Mouse (Mus musculus): ENCODE data around the gene Grin2a. TPM values are rescaled to one million over a fixed set of nuclear protein-coding genes. Genes with fewer than 3 reads are reported as not detected.

Gene Grin2a
- polyA plus RNA-seq (2015; fragmentation: Nextera tagmentation; extraction: Ambion mirVana): 1.3 and 2.2 TPM in 2 replicates

GRCm38 (mm10) chr16:9994951-9995813, at the start of gene Grin2a:
Grin2a (minus strand) TSS chr16:9995560.
- H3K27ac ChIP-seq: no peak within 1 kb of the TSS
- H3K4me3 ChIP-seq: peak within 1 kb of the TSS; percentile 46
- H3K36me3 ChIP-seq (ENCODE audit: poor library complexity, severe bottlenecking): no peaks in the 10 kb centered on the region
- under 1% methylated on average over 68 of the region's 69 CpGs for WGBS
- ATAC-seq: no peak
- H3K4me2 ChIP-seq: peak within 1 kb of the TSS; percentile 74
- peak within 1 kb of the TSS; percentile 43 for H3K9ac ChIP-seq
- peaks cover 66% of the 10 kb centered on the region for H3K27me3 ChIP-seq
- peaks cover 29% of the 10 kb centered on the region for H3K4me1 ChIP-seq
- H3K9me3 ChIP-seq (replicated peaks): no peaks in the 10 kb centered on the region

GRCm38 (mm10) chr16:10035582-10036215, 40.3 kb upstream of the Grin2a start:
- H3K4me1 ChIP-seq: no peaks in the 10 kb centered on the region
- no peak overlapping the region for H3K4me3 ChIP-seq
- no peaks in the 10 kb centered on the region for H3K27me3 ChIP-seq
- 84% methylated on average over 7 of the region's 7 CpGs for WGBS
- no peak overlapping the region for H3K4me2 ChIP-seq
- no peaks in the 10 kb centered on the region for H3K36me3 ChIP-seq (ENCODE audit: poor library complexity, severe bottlenecking)
- ATAC-seq: no peak
- H3K9me3 ChIP-seq (replicated peaks): no peaks in the 10 kb centered on the region
- H3K9ac ChIP-seq: no peak overlapping the region
- H3K27ac ChIP-seq: no peak overlapping the region

- WGBS: 86% methylated on average over 4 of the region's 4 CpGs
- no peak for ATAC-seq
- no peaks in the 10 kb centered on the region for H3K9me3 ChIP-seq (replicated peaks)
These were observed 38.1 kb upstream of the Grin2a start for GRCm38 (mm10) chr16:10033416-10033979.

GRCm38 (mm10) chr16:10031891-10032290, 36.5 kb upstream of the Grin2a start:
- no peak overlapping the region for H3K27ac ChIP-seq
- no peak overlapping the region for H3K9ac ChIP-seq
- H3K36me3 ChIP-seq (ENCODE audit: poor library complexity, severe bottlenecking): no peaks in the 10 kb centered on the region
- H3K4me1 ChIP-seq: no peaks in the 10 kb centered on the region
- no peaks in the 10 kb centered on the region for H3K9me3 ChIP-seq (replicated peaks)
- H3K4me2 ChIP-seq: no peak overlapping the region
- no peak for ATAC-seq
- no peaks in the 10 kb centered on the region for H3K27me3 ChIP-seq
- no peak overlapping the region for H3K4me3 ChIP-seq

More at GRCm38 (mm10) chr16:10033416-10033979, 38.1 kb upstream of the Grin2a start:
- Histone ChIP-seq H3K9ac (no peak overlapping the region), H3K36me3 (ENCODE audit: poor library complexity, severe bottlenecking) (no peaks in the 10 kb centered on the region), H3K27ac (no peak overlapping the region), H3K4me3 (no peak overlapping the region), H3K4me2 (no peak overlapping the region), H3K27me3 (no peaks in the 10 kb centered on the region), H3K4me1 (no peaks in the 10 kb centered on the region)

GRCm38 (mm10) chr16:10026741-10027140, 31.4 kb upstream of the Grin2a start:
- no peaks in the 10 kb centered on the region for H3K4me1 ChIP-seq
- no peaks in the 10 kb centered on the region for H3K9me3 ChIP-seq (replicated peaks)
- no peak overlapping the region for H3K4me2 ChIP-seq
- no peak overlapping the region for H3K9ac ChIP-seq
- H3K27me3 ChIP-seq: no peaks in the 10 kb centered on the region
- no peak for ATAC-seq
- WGBS: 82% methylated on average over 6 of the region's 6 CpGs
- H3K27ac ChIP-seq: no peak overlapping the region
- H3K36me3 ChIP-seq (ENCODE audit: poor library complexity, severe bottlenecking): no peaks in the 10 kb centered on the region
- no peak overlapping the region for H3K4me3 ChIP-seq

- Histone ChIP-seq H3K36me3 (ENCODE audit: poor library complexity, severe bottlenecking) (no peaks in the 10 kb centered on the region), H3K4me2 (no peak overlapping the region), H3K27me3 (no peaks in the 10 kb centered on the region), H3K4me3 (no peak overlapping the region), H3K4me1 (no peaks in the 10 kb centered on the region), H3K27ac (no peak overlapping the region), H3K9ac (no peak overlapping the region), H3K9me3 (replicated peaks) (0 out of 2 replicates have a peak, but pooled peaks cover 5% of the 10 kb centered on the region)
- no peak for ATAC-seq
- WGBS: 77% methylated on average over 1 of the region's 1 CpGs
These were observed 14.4 kb upstream of the Grin2a start for GRCm38 (mm10) chr16:10009743-10010142.

GRCm38 (mm10) chr16:10005606-10006005, 10.2 kb upstream of the Grin2a start:
- no peaks in the 10 kb centered on the region for H3K4me1 ChIP-seq
- H3K4me3 ChIP-seq: no peak overlapping the region
- H3K9ac ChIP-seq: no peak overlapping the region
- no peaks in the 10 kb centered on the region for H3K36me3 ChIP-seq (ENCODE audit: poor library complexity, severe bottlenecking)
- no peak overlapping the region for H3K27ac ChIP-seq
- no peaks in the 10 kb centered on the region for H3K27me3 ChIP-seq
- no peak for ATAC-seq
- H3K9me3 ChIP-seq (replicated peaks): 0 out of 2 replicates have a peak, but pooled peaks cover 5% of the 10 kb centered on the region
- no peak overlapping the region for H3K4me2 ChIP-seq
- WGBS: 85% methylated on average over 5 of the region's 5 CpGs

- Histone ChIP-seq H3K27ac (no peak overlapping the region), H3K27me3 (no peaks in the 10 kb centered on the region), H3K4me2 (no peak overlapping the region), H3K4me1 (no peaks in the 10 kb centered on the region), H3K36me3 (ENCODE audit: poor library complexity, severe bottlenecking) (no peaks in the 10 kb centered on the region), H3K9me3 (replicated peaks) (0 out of 2 replicates have a peak, but pooled peaks cover 5% of the 10 kb centered on the region), H3K4me3 (no peak overlapping the region), H3K9ac (no peak overlapping the region)
- no peak for ATAC-seq
- 93% methylated on average over 4 of the region's 4 CpGs for WGBS
These were observed 8.7 kb upstream of the Grin2a start for GRCm38 (mm10) chr16:10004096-10004495.

GRCm38 (mm10) chr16:10003001-10003400, 7.6 kb upstream of the Grin2a start:
- Histone ChIP-seq H3K4me3 (no peak overlapping the region), H3K27me3 (no peaks in the 10 kb centered on the region), H3K4me1 (no peaks in the 10 kb centered on the region), H3K9ac (no peak overlapping the region), H3K27ac (no peak overlapping the region), H3K9me3 (replicated peaks) (0 out of 2 replicates have a peak, but pooled peaks cover 5% of the 10 kb centered on the region), H3K4me2 (no peak overlapping the region), H3K36me3 (ENCODE audit: poor library complexity, severe bottlenecking) (no peaks in the 10 kb centered on the region)
- ATAC-seq: no peak
- WGBS: 65% methylated on average over 1 of the region's 1 CpGs

- no peaks in the 10 kb centered on the region for H3K36me3 ChIP-seq (ENCODE audit: poor library complexity, severe bottlenecking)
- H3K4me1 ChIP-seq: no peaks in the 10 kb centered on the region
- H3K27me3 ChIP-seq: peaks cover 6% of the 10 kb centered on the region
- WGBS: 28% methylated on average over 1 of the region's 1 CpGs
- H3K9ac ChIP-seq: no peak overlapping the region
- ATAC-seq: no peak
- no peak overlapping the region for H3K4me3 ChIP-seq
- H3K9me3 ChIP-seq (replicated peaks): 0 out of 2 replicates have a peak, but pooled peaks cover under 1% of the 10 kb centered on the region
- no peak overlapping the region for H3K4me2 ChIP-seq
- no peak overlapping the region for H3K27ac ChIP-seq
These were observed 6.2 kb upstream of the Grin2a start for GRCm38 (mm10) chr16:10001601-10002000.

- H3K4me1 ChIP-seq: peaks cover 6% of the 10 kb centered on the region; the same call in 1 of the 2 replicates
- ATAC-seq: no peak
- no peak overlapping the region for H3K4me3 ChIP-seq
- no peaks in the 10 kb centered on the region for H3K36me3 ChIP-seq (ENCODE audit: poor library complexity, severe bottlenecking)
- H3K4me2 ChIP-seq: no peak overlapping the region
- WGBS: 70% methylated on average over 5 of the region's 5 CpGs
- H3K27ac ChIP-seq: no peak overlapping the region
- peaks cover 21% of the 10 kb centered on the region for H3K27me3 ChIP-seq
- no peak overlapping the region for H3K9ac ChIP-seq
- H3K9me3 ChIP-seq (replicated peaks): no peaks in the 10 kb centered on the region
These were observed 4.6 kb upstream of the Grin2a start for GRCm38 (mm10) chr16:9999926-10000325.

- Histone ChIP-seq H3K27ac (no peak overlapping the region), H3K4me1 (peaks cover 26% of the 10 kb centered on the region), H3K36me3 (ENCODE audit: poor library complexity, severe bottlenecking) (no peaks in the 10 kb centered on the region), H3K27me3 (peaks cover 41% of the 10 kb centered on the region), H3K4me2 (no peak overlapping the region), H3K9me3 (replicated peaks) (no peaks in the 10 kb centered on the region), H3K4me3 (no peak overlapping the region), H3K9ac (no peak overlapping the region)
- ATAC-seq: no peak
These were observed 2.6 kb upstream of the Grin2a start for GRCm38 (mm10) chr16:9997931-9998330.

Data from forebrain, embryonic 13.5 days (tissue).